Mouse (Mus musculus) stomach, postnatal 0 days (tissue): ENCODE results near the gene Slit3. TPM values are rescaled to one million over a fixed set of nuclear protein-coding genes. Genes with fewer than 3 reads are reported as not detected.

Experiments used
- ATAC-seq: fragments of 200-750 bp; cut with Nextera tagmentation; 2 replicates; pipeline ENCODE4 v1.8.0; 2017; ENCODE audit not compliant: low FRiP score, low TSS enrichment
- DNase-seq: peaks from one replicate; pipeline ENCODE4 v3.0.0-alpha.2; 2016; ENCODE audit warnings: low spot score
- H3K27ac ChIP-seq: fragments of 300-500 bp; sonication (generic); replicated peaks from 2 replicates; pipeline ENCODE4 v1.5.1; 2014; ENCODE audit warnings: mild to moderate bottlenecking, control low read depth
- H3K27me3 ChIP-seq: fragments of 300-500 bp; sonication (generic); 2 replicates; pipeline ENCODE4 v1.6.1; 2014; ENCODE audit warnings: low read length; ENCODE audit not compliant: control insufficient read depth, insufficient read depth
- H3K36me3 ChIP-seq: fragments of 300-500 bp; sonication (generic); 2 replicates; pipeline ENCODE4 v1.6.1; 2014; ENCODE audit warnings: low read length, mixed read lengths; ENCODE audit not compliant: control insufficient read depth, insufficient read depth
- H3K4me1 ChIP-seq: fragments of 300-500 bp; sonication (generic); replicated peaks from 2 replicates; pipeline ENCODE4 v1.6.1; 2014; ENCODE audit warnings: antibody characterized with exemption; ENCODE audit not compliant: control insufficient read depth, insufficient read depth
- H3K4me2 ChIP-seq: fragments of 300-500 bp; sonication (generic); replicated peaks from 2 replicates; pipeline ENCODE4 v1.6.1; 2014; ENCODE audit warnings: low read depth, mild to moderate bottlenecking, control low read depth, moderate library complexity
- H3K4me3 ChIP-seq: fragments of 300-500 bp; sonication (generic); 2 replicates; pipeline ENCODE4 v1.5.1; 2014; ENCODE audit warnings: low read depth, low read length, control low read depth
- H3K9ac ChIP-seq: fragments of 300-500 bp; sonication (generic); 2 replicates; pipeline ENCODE4 v1.6.1; 2014; ENCODE audit warnings: mild to moderate bottlenecking, low read length, control low read depth, mixed read lengths
- H3K9me3 ChIP-seq: fragments of 300-500 bp; sonication (generic); 2 replicates; pipeline ENCODE4 v1.6.1; 2016; ENCODE audit warnings: low read length; ENCODE audit not compliant: control insufficient read depth
- CTCF ChIP-seq: IDR thresholded peaks from 2 replicates; pipeline ENCODE4 v1.5.1; 2016; ENCODE audit warnings: antibody characterized with exemption, low read depth, mild to moderate bottlenecking, moderate library complexity
- EP300 ChIP-seq: optimal IDR thresholded peaks from 2 replicates; pipeline ENCODE3; 2016; ENCODE audit warnings: antibody characterized with exemption
- WGBS: fragments of 180-500 bp; shearing (Covaris S2); extraction: QIAGEN DNeasy Blood & Tissue Kit; methylation state at CpG from one replicate; pipeline ENCODE4 v1.1.7; 2014; 5-methylcytosine and 5-hydroxymethylcytosine counted together
- polyA plus RNA-seq: library from polyadenylated mRNA; unstranded; fragments of >200 nt; fragmentation: Nextera tagmentation; extraction: Ambion mirVana; gene quantifications from 2 replicates; pipeline ENCODE4 v1.2.1, GENCODE M21; 2015

Slit3 gene
- polyA plus RNA-seq, 1 experiment from 2014 or later: 8.1 TPM

- H3K4me2 ChIP-seq: no peak overlapping the region
- no peaks in the 10 kb centered on the region for H3K27me3 ChIP-seq
- ATAC-seq: no peak
- 41% methylated on average over 9 of the region's 9 CpGs for WGBS
- no peaks in the 10 kb centered on the region for H3K9me3 ChIP-seq
- no peak overlapping the region for H3K4me3 ChIP-seq
- no peaks in the 10 kb centered on the region for H3K4me1 ChIP-seq
- no peaks in the 10 kb centered on the region for H3K36me3 ChIP-seq
- no peak for DNase-seq
- no peak overlapping the region for H3K27ac ChIP-seq
- no peak overlapping the region for H3K9ac ChIP-seq
- TF ChIP-seq EP300 (no peak), CTCF (no peak)
Measured at GRCm38 (mm10) chr11:35204084-35204483, 83.1 kb downstream of the Slit3 start.

GRCm38 (mm10) chr11:35210728-35211682, 90.0 kb downstream of the Slit3 start:
- Histone ChIP-seq H3K4me1 (no peaks in the 10 kb centered on the region), H3K27ac (no peak overlapping the region), H3K36me3 (no peaks in the 10 kb centered on the region), H3K9me3 (no peaks in the 10 kb centered on the region), H3K4me2 (no peak overlapping the region), H3K27me3 (no peaks in the 10 kb centered on the region), H3K9ac (no peak overlapping the region), H3K4me3 (no peak overlapping the region)
- WGBS: 60% methylated on average over 14 of the region's 14 CpGs
- ATAC-seq: no peak
- no peak for DNase-seq
- TF ChIP-seq EP300 (no peak), CTCF (no peak)

GRCm38 (mm10) chr11:35224025-35224424, 103.0 kb downstream of the Slit3 start:
- Histone ChIP-seq H3K4me3 (no peak overlapping the region), H3K27me3 (no peaks in the 10 kb centered on the region), H3K27ac (no peak overlapping the region), H3K4me1 (no peaks in the 10 kb centered on the region), H3K36me3 (no peaks in the 10 kb centered on the region), H3K9me3 (no peaks in the 10 kb centered on the region), H3K9ac (no peak overlapping the region), H3K4me2 (no peak overlapping the region)
- ATAC-seq (no peak), DNase-seq (no peak)
- TF ChIP-seq CTCF (no peak), EP300 (no peak)
- WGBS: 18% methylated on average over 4 of the region's 4 CpGs

- no peak overlapping the region for H3K9ac ChIP-seq
- DNase-seq: no peak
- H3K9me3 ChIP-seq: no peaks in the 10 kb centered on the region
- H3K4me1 ChIP-seq: no peaks in the 10 kb centered on the region
- TF ChIP-seq EP300 (no peak), CTCF (no peak)
- H3K36me3 ChIP-seq: no peaks in the 10 kb centered on the region
- H3K27me3 ChIP-seq: no peaks in the 10 kb centered on the region
- no peak overlapping the region for H3K27ac ChIP-seq
- H3K4me2 ChIP-seq: no peak overlapping the region
- no peak for ATAC-seq
- H3K4me3 ChIP-seq: no peak overlapping the region
- 78% methylated on average over 10 of the region's 10 CpGs for WGBS
Measured at GRCm38 (mm10) chr11:35231361-35232090, 110.5 kb downstream of the Slit3 start.

- H3K9ac ChIP-seq: no peak overlapping the region
- no peak overlapping the region for H3K4me2 ChIP-seq
- DNase-seq (no peak), ATAC-seq (no peak)
- WGBS: 90% methylated on average over 4 of the region's 4 CpGs
- no peak overlapping the region for H3K27ac ChIP-seq
- no peaks in the 10 kb centered on the region for H3K4me1 ChIP-seq
- no peak overlapping the region for H3K4me3 ChIP-seq
- no peaks in the 10 kb centered on the region for H3K27me3 ChIP-seq
- TF ChIP-seq EP300 (no peak), CTCF (no peak)
- H3K9me3 ChIP-seq: no peaks in the 10 kb centered on the region
- H3K36me3 ChIP-seq: no peaks in the 10 kb centered on the region
Measured at GRCm38 (mm10) chr11:35232321-35232720, 111.3 kb downstream of the Slit3 start.

GRCm38 (mm10) chr11:35241379-35241778, 120.4 kb downstream of the Slit3 start:
- no peak for ATAC-seq
- Histone ChIP-seq H3K36me3 (no peaks in the 10 kb centered on the region), H3K9me3 (no peaks in the 10 kb centered on the region), H3K27ac (no peak overlapping the region), H3K27me3 (no peaks in the 10 kb centered on the region), H3K4me3 (no peak overlapping the region), H3K9ac (no peak overlapping the region), H3K4me2 (no peak overlapping the region), H3K4me1 (no peaks in the 10 kb centered on the region)
- DNase-seq: no peak
- WGBS: 91% methylated on average over 7 of the region's 7 CpGs
- no peak for TF ChIP-seq EP300
- TF ChIP-seq CTCF: no peak
